Mouse (Mus musculus): ENCODE measurements around the gene Ntsr1. TPM values are rescaled to one million over a fixed set of nuclear protein-coding genes. Genes with fewer than 3 reads are reported as not detected.

The Ntsr1 gene
- total RNA-seq, 2 experiments from 2014 or later = 2.5 to 3.3 TPM

GRCm38 (mm10) chr2:180508455-180509115, 8.8 kb downstream of the Ntsr1 start:
- DNase-seq = no peak

- DNase-seq = no peak
Observed at GRCm38 (mm10) chr2:180510867-180511266, 11.1 kb downstream of the Ntsr1 start.

GRCm38 (mm10) chr2:180511875-180512661, 12.3 kb downstream of the Ntsr1 start:
- no peak for DNase-seq

- DNase-seq = no peak
Observed at GRCm38 (mm10) chr2:180513019-180513418, 13.2 kb downstream of the Ntsr1 start.

- DNase-seq = no peak
Observed at GRCm38 (mm10) chr2:180513835-180514234, 14.1 kb downstream of the Ntsr1 start.

- DNase-seq = no peak
Observed at GRCm38 (mm10) chr2:180521437-180522221, 21.9 kb downstream of the Ntsr1 start.

- DNase-seq = no peak
Observed at GRCm38 (mm10) chr2:180522825-180523224, 23.0 kb downstream of the Ntsr1 start.

- no peak for DNase-seq
Observed at GRCm38 (mm10) chr2:180527447-180527846, 27.7 kb downstream of the Ntsr1 start.

- DNase-seq = no peak
Observed at GRCm38 (mm10) chr2:180527883-180528282, 28.1 kb downstream of the Ntsr1 start.

- no peak for DNase-seq
Observed at GRCm38 (mm10) chr2:180530130-180530529, 30.4 kb downstream of the Ntsr1 start.

GRCm38 (mm10) chr2:180530584-180530983, 30.8 kb downstream of the Ntsr1 start:
- no peak for DNase-seq

- no peak for DNase-seq
Observed at GRCm38 (mm10) chr2:180531671-180532385, 32.1 kb downstream of the Ntsr1 start.

- DNase-seq = no peak
Observed at GRCm38 (mm10) chr2:180532386-180532995, 32.7 kb downstream of the Ntsr1 start.

- DNase-seq = no peak
Observed at GRCm38 (mm10) chr2:180533237-180533636, 33.5 kb downstream of the Ntsr1 start.

GRCm38 (mm10) chr2:180543675-180544074, 43.9 kb downstream of the Ntsr1 start:
- DNase-seq = no peak

GRCm38 (mm10) chr2:180545046-180545445, 45.3 kb downstream of the Ntsr1 start:
- no peak for DNase-seq

GRCm38 (mm10) chr2:180547384-180548106, 47.8 kb downstream of the Ntsr1 start:
- DNase-seq = peak; percentile 18 to 27

GRCm38 (mm10) chr2:180552340-180552739, 52.6 kb downstream of the Ntsr1 start:
- no peak for DNase-seq

- DNase-seq = no peak
Observed at GRCm38 (mm10) chr2:180555219-180555618, 55.4 kb downstream of the Ntsr1 start.

- no peak for DNase-seq
Observed at GRCm38 (mm10) chr2:180556470-180556869, 56.7 kb downstream of the Ntsr1 start.

- no peak for DNase-seq
Observed at GRCm38 (mm10) chr2:180560245-180560644, 60.5 kb downstream of the Ntsr1 start.
